Mouse (Mus musculus) midbrain, embryonic 12.5 days (tissue): Measurements from ENCODE around the gene Arid3b. TPM values are rescaled to one million over a fixed set of nuclear protein-coding genes. Genes with fewer than 3 reads are reported as not detected.
A peak's percentile ranks its signal among the peaks of the same experiment; 100 is the strongest.

Experiments used
- ATAC-seq: fragments of 200-750 bp; cut with Nextera tagmentation; 2 replicates; pipeline ENCODE4 v1.8.0; 2017; ENCODE audit warnings: low read depth, moderate TSS enrichment, moderate library complexity; ENCODE audit not compliant: low FRiP score
- H3K27ac ChIP-seq: fragments of 300-500 bp; sonication (generic); replicated peaks from 2 replicates; pipeline ENCODE4 v1.5.1; 2016; ENCODE audit warnings: mild to moderate bottlenecking
- H3K27me3 ChIP-seq: fragments of 300-500 bp; sonication (generic); 2 replicates; pipeline ENCODE4 v1.6.1; 2016; ENCODE audit warnings: mild to moderate bottlenecking
- H3K36me3 ChIP-seq: fragments of 300-500 bp; sonication (generic); 2 replicates; pipeline ENCODE4 v1.6.1; 2016
- H3K4me1 ChIP-seq: fragments of 300-500 bp; sonication (generic); 2 replicates; pipeline ENCODE4 v1.6.1; 2016
- H3K4me2 ChIP-seq: fragments of 300-500 bp; sonication (generic); replicated peaks from 2 replicates; pipeline ENCODE4 v1.6.1; 2016; ENCODE audit warnings: mild to moderate bottlenecking, moderate library complexity
- H3K4me3 ChIP-seq: fragments of 300-500 bp; sonication (generic); 2 replicates; pipeline ENCODE4 v1.5.1; 2016; ENCODE audit warnings: mild to moderate bottlenecking
- H3K9ac ChIP-seq: fragments of 300-500 bp; sonication (generic); replicated peaks from 2 replicates; pipeline ENCODE4 v1.6.1; 2016; ENCODE audit warnings: mild to moderate bottlenecking, moderate library complexity
- H3K9me3 ChIP-seq: fragments of 300-500 bp; sonication (generic); 2 replicates; pipeline ENCODE4 v1.6.1; 2016; ENCODE audit warnings: mild to moderate bottlenecking
- WGBS: fragments of 180-500 bp; shearing (Covaris S2); methylation state at CpG from one replicate; pipeline ENCODE4 v1.1.7; 2016; 5-methylcytosine and 5-hydroxymethylcytosine counted together
- polyA plus RNA-seq: library from polyadenylated mRNA; unstranded; fragments of >200 nt; fragmentation: Nextera tagmentation; extraction: Ambion mirVana; gene quantifications from 2 replicates; pipeline ENCODE4 v1.2.1, GENCODE M21; 2016

The Arid3b gene
- polyA plus RNA-seq, 1 experiment from 2014 or later = 23.1 TPM

GRCm38 (mm10) chr9:57864336-57864735 is 27.7 kb upstream of the Arid3b start:
- H3K9me3 ChIP-seq = no peaks in the 10 kb centered on the region
- H3K27me3 ChIP-seq = no peaks in the 10 kb centered on the region
- peaks cover 9% of the 10 kb centered on the region; the same call in 1 of the 2 replicates for H3K4me1 ChIP-seq
- H3K4me3 ChIP-seq = no peak overlapping the region
- H3K4me2 ChIP-seq = no peak overlapping the region
- ATAC-seq = no peak
- H3K27ac ChIP-seq = no peak overlapping the region
- no peak overlapping the region for H3K9ac ChIP-seq
- no peaks in the 10 kb centered on the region for H3K36me3 ChIP-seq

- Histone ChIP-seq H3K4me2 (no peak overlapping the region), H3K4me3 (no peak overlapping the region), H3K4me1 (peaks cover 9% of the 10 kb centered on the region; the same call in 1 of the 2 replicates), H3K36me3 (no peaks in the 10 kb centered on the region), H3K27ac (no peak overlapping the region), H3K9ac (no peak overlapping the region), H3K9me3 (no peaks in the 10 kb centered on the region), H3K27me3 (no peaks in the 10 kb centered on the region)
- WGBS = 40% methylated on average over 9 of the region's 9 CpGs
- ATAC-seq = no peak
Observed at GRCm38 (mm10) chr9:57861951-57862471, 25.4 kb upstream of the Arid3b start.

DNA sequence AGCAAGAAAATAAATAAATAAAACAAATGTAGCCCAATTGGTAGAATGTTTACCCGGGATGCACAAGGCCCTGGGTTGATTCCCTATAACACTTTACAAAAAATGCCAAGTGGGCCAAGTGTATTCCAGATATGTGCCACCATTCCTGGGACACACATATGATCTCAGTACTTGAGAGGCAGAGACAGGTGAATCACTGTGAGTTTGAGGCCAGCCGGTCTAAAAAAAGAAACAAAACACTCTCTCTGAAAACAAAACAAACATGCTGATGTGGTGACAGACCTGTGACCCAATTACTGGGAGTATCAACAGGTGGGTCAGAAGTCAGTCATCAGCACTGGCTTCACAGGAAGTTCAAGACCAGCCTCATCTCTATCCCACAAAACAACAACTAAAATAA is 19.9 kb upstream of the Arid3b start:
- Histone ChIP-seq H3K4me2 (no peak overlapping the region), H3K9me3 (no peaks in the 10 kb centered on the region), H3K9ac (no peak overlapping the region), H3K4me3 (no peak overlapping the region), H3K36me3 (no peaks in the 10 kb centered on the region), H3K4me1 (peaks cover under 1% of the 10 kb centered on the region; the same call in 1 of the 2 replicates), H3K27me3 (no peaks in the 10 kb centered on the region), H3K27ac (no peak overlapping the region)
- 81% methylated on average over 2 of the region's 2 CpGs for WGBS
- no peak for ATAC-seq

- Histone ChIP-seq H3K27ac (no peak overlapping the region), H3K27me3 (no peaks in the 10 kb centered on the region), H3K9me3 (no peaks in the 10 kb centered on the region), H3K9ac (no peak overlapping the region), H3K4me3 (no peak overlapping the region), H3K4me2 (no peak overlapping the region), H3K4me1 (no peaks in the 10 kb centered on the region), H3K36me3 (no peaks in the 10 kb centered on the region)
- no peak for ATAC-seq
Observed at GRCm38 (mm10) chr9:57854280-57854679, 17.7 kb upstream of the Arid3b start.

- Histone ChIP-seq H3K27ac (no peak overlapping the region), H3K27me3 (peaks cover under 1% of the 10 kb centered on the region), H3K4me1 (peaks cover 19% of the 10 kb centered on the region), H3K9me3 (no peaks in the 10 kb centered on the region), H3K4me3 (no peak overlapping the region), H3K36me3 (no peaks in the 10 kb centered on the region), H3K4me2 (no peak overlapping the region), H3K9ac (no peak overlapping the region)
- WGBS = 87% methylated on average over 2 of the region's 2 CpGs
- no peak for ATAC-seq
Observed at GRCm38 (mm10) chr9:57839032-57839431, 2.4 kb upstream of the Arid3b start.

DNA sequence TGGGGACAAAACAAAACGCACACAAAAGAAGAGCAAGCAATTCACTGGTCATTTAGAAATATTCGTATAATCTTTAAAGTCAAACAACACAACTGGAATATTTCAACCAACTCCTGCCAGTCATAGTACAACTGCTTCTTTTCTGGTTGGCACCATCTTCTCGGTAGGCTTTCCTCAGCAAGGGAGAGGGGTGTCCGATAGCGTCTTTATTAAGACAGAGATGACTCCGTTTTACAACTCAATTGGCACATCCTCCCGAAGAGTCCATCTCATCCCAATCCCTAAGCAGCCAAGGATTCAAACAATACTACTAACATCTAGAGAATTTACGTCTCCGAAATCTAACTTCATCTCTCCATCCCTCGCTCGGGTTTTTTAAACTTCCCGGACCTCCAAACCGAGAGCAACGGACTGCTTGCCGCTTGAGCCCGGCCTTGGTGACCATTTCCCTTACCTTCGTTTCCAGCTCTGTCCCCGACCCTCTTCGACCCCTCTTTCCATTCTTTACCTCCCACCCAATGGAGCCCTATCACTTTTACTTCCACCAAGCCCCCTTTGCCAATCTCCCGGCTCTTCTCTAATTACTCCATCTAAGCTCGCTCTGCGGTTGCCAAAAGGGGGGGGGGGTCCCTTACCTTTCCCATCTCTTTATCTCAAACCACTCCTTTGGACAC is 615 bp downstream of the Arid3b start:
- peaks cover 38% of the 10 kb centered on the region for H3K4me1 ChIP-seq
- peak overlapping the region; percentile 84 for H3K27ac ChIP-seq
- peak overlapping the region; percentile 85 for H3K4me3 ChIP-seq
- H3K27me3 ChIP-seq = peaks cover 3% of the 10 kb centered on the region; the same call in 1 of the 2 replicates
- peak overlapping the region; percentile 61 for H3K4me2 ChIP-seq
- peaks cover 3% of the 10 kb centered on the region; the same call in 1 of the 2 replicates for H3K36me3 ChIP-seq
- no peak; the same call in 1 of the 2 replicates for ATAC-seq
- WGBS = under 1% methylated on average over 21 of the region's 22 CpGs
- no peaks in the 10 kb centered on the region for H3K9me3 ChIP-seq
- H3K9ac ChIP-seq = peak overlapping the region; percentile 79

DNA sequence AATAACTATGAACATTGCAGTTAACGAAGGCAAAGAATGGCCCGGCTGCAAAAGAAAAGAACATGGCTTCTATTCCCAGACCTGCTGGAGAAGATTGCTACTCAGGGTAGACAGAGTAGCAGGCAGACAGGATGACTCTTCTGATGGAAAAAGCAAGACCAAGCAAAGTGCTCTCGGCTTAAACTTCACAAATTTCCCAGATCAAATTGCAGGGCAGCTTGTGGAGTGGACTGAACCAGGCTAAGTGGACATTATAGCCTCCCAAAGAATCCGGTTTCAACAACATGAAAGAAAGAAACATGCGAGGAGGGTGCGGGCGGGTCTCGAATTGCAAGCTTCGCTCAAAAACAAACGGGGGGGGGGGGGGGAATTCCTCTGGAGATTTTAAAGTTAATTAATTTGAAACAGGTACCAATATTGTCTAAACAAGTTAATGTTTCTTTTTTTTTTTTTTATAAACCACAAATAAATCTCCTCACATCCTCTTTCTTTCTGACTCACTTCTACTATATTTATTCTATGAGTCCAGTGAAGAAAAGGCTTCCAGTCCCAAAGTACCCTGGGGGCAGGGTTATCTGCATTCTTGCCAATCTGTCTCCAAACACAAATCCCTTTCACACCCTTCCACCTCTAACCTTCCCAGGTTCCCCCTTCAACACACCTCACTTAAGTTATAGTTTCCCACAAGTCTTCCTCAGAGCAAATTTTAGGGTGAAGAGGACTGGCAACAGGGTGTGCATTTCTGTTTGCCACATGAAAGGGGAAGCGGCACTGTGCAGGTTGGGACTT is 1.8 kb downstream of the Arid3b start:
- Histone ChIP-seq H3K9me3 (no peaks in the 10 kb centered on the region), H3K4me2 (peak overlapping the region; percentile 61), H3K36me3 (peaks cover 3% of the 10 kb centered on the region; the same call in 1 of the 2 replicates), H3K27me3 (peaks cover 3% of the 10 kb centered on the region; the same call in 1 of the 2 replicates), H3K27ac (no peak overlapping the region), H3K4me3 (peak overlapping the region; percentile 85; the same call in 1 of the 2 replicates), H3K9ac (0 out of 2 replicates have a peak overlapping the region, but pooled peaks have one; percentile 79), H3K4me1 (peaks cover 50% of the 10 kb centered on the region)
- 18% methylated on average over 11 of the region's 11 CpGs for WGBS
- ATAC-seq = no peak

GRCm38 (mm10) chr9:57833762-57834471 is 2.7 kb downstream of the Arid3b start:
- no peak overlapping the region for H3K9ac ChIP-seq
- peaks cover 3% of the 10 kb centered on the region; the same call in 1 of the 2 replicates for H3K36me3 ChIP-seq
- no peaks in the 10 kb centered on the region for H3K9me3 ChIP-seq
- H3K4me3 ChIP-seq = no peak overlapping the region
- peaks cover 3% of the 10 kb centered on the region; the same call in 1 of the 2 replicates for H3K27me3 ChIP-seq
- 86% methylated on average over 9 of the region's 9 CpGs for WGBS
- peaks cover 59% of the 10 kb centered on the region for H3K4me1 ChIP-seq
- ATAC-seq = no peak
- peak overlapping the region; percentile 61; the same call in 1 of the 2 replicates for H3K4me2 ChIP-seq
- no peak overlapping the region for H3K27ac ChIP-seq

DNA sequence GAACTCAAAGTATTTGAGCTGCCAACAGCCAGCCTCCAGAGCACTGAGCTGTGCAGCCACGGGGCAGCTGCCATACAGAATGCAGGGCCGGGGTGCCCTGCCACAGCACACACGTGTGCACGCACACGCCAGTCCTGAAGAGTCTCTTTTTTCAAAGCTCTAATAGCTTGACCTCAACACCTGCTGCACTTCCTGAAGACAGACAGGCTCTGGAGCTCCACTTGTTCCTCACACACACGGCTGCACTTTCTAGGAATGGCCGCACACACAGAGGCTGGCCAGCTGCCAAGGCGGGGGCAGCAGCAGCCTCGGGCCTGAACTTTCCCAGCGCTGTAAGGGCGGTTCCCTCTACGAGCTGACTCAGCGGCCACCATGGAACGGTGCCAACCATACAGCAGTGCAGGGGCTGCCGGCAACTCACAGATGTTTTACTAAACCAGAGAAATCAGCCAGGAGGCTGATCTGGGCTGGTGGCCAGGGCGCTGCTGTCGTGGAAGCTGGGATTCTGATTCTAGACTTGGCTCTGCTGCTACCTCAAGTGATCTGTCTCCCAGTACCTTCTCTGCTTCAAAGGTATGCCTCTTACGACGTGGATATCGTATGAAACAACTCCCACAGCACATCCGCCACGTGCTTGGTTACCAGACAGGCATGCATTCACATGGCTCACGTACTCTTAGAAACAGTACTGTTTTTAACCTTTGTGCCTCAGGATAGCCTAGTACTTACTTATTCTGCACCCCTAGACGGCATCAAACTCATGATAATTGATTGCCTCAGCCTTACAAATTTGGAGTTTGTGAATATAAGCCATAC is 5.1 kb downstream of the Arid3b start:
- peak overlapping the region; percentile 39 for H3K27ac ChIP-seq
- peaks cover 55% of the 10 kb centered on the region for H3K4me1 ChIP-seq
- 34% methylated on average over 24 of the region's 24 CpGs for WGBS

GRCm38 (mm10) chr9:57829812-57830557 is 6.6 kb downstream of the Arid3b start:
- peaks cover 11% of the 10 kb centered on the region for H3K36me3 ChIP-seq
- 27% methylated on average over 6 of the region's 6 CpGs for WGBS
- H3K4me1 ChIP-seq = peaks cover 46% of the 10 kb centered on the region

More for the DNA sequence above, 5.1 kb downstream of the Arid3b start:
- Histone ChIP-seq H3K27me3 (peaks cover 3% of the 10 kb centered on the region; the same call in 1 of the 2 replicates), H3K9me3 (no peaks in the 10 kb centered on the region), H3K36me3 (peaks cover 3% of the 10 kb centered on the region; the same call in 1 of the 2 replicates), H3K9ac (peak overlapping the region; percentile 28), H3K4me3 (peak overlapping the region; percentile 18), H3K4me2 (peak overlapping the region; percentile 39)
- peak; percentile 82 for ATAC-seq

More at GRCm38 (mm10) chr9:57829812-57830557, 6.6 kb downstream of the Arid3b start:
- no peak for ATAC-seq
- Histone ChIP-seq H3K27me3 (peaks cover 3% of the 10 kb centered on the region; the same call in 1 of the 2 replicates), H3K4me2 (peak overlapping the region; percentile 25), H3K9me3 (no peaks in the 10 kb centered on the region), H3K9ac (no peak overlapping the region; the same call in none of the 2 replicates), H3K27ac (no peak overlapping the region), H3K4me3 (no peak overlapping the region)
